Mouse (Mus musculus) duodenum, adult 2 months (tissue): ENCODE data around the gene Lyrm1. TPM values are rescaled to one million over a fixed set of nuclear protein-coding genes. Genes with fewer than 3 reads are reported as not detected.

Experiments
- polyA plus RNA-seq: library from polyadenylated mRNA; depleted of rRNA; stranded (reverse); fragments of >200 nt; gene quantifications from 2 replicates; pipeline ENCODE4 v1.2.3, GENCODE M21; 2012; ENCODE audit warnings: low replicate concordance; rRNA removed

Gene Lyrm1
- 0.19 and 0.21 TPM in 2 replicates for polyA plus RNA-seq

GRCm38 (mm10) chr7:119895639-119896512 lies at the start of gene Lyrm1, which contains the start of gene Dcun1d3:
TSS of gene Lyrm1 (plus strand) at chr7:119895861.
TSS of gene Dcun1d3 (minus strand) at chr7:119896298.

Other genes with a start within 250 kb of the Lyrm1 start
- not detected in 2 replicates for gene Acsm4, start 205.8 kb upstream of the Lyrm1 start, polyA plus RNA-seq
- 2.6 and 3.9 TPM in 2 replicates for gene Thumpd1, start 175.1 kb upstream of the Lyrm1 start, polyA plus RNA-seq
- 0.36 and 1.3 TPM in 2 replicates for gene Acsm3, start 134.9 kb upstream of the Lyrm1 start, polyA plus RNA-seq
- 0.20 and 0.26 TPM in 2 replicates for gene Rexo5, start 101.9 kb upstream of the Lyrm1 start, polyA plus RNA-seq
- gene Eri2, start 101.8 kb upstream of the Lyrm1 start, polyA plus RNA-seq, result 0.05 and 0.22 TPM in 2 replicates
- gene Dcun1d3, start 437 bp downstream of the Lyrm1 start, polyA plus RNA-seq, result 0.92 and 3.2 TPM in 2 replicates
- not detected in 2 replicates for gene Dnah3, start 199.4 kb downstream of the Lyrm1 start, polyA plus RNA-seq
- 10.7 and 13.4 TPM in 2 replicates for gene Tmem159, start 206.5 kb downstream of the Lyrm1 start, polyA plus RNA-seq
- gene Zp2, start 249.4 kb downstream of the Lyrm1 start, polyA plus RNA-seq, result not detected in 2 replicates